Mouse (Mus musculus) neural tube, embryonic 14.5 days (tissue): ENCODE measurements around the gene Stx11. TPM values are rescaled to one million over a fixed set of nuclear protein-coding genes. Genes with fewer than 3 reads are reported as not detected.

Experiments used
- ATAC-seq: fragments of 200-750 bp; cut with Nextera tagmentation; 2 replicates; pipeline ENCODE4 v1.8.0; 2017; ENCODE audit warnings: low read depth, mild to moderate bottlenecking, moderate TSS enrichment, moderate library complexity
- H3K27ac ChIP-seq: fragments of 300-500 bp; sonication (generic); 2 replicates; pipeline ENCODE4 v1.5.1; 2014; ENCODE audit warnings: low read depth, mild to moderate bottlenecking, control low read depth, low read length, moderate library complexity, mixed read lengths
- H3K27me3 ChIP-seq: fragments of 300-500 bp; sonication (generic); 2 replicates; pipeline ENCODE4 v1.6.1; 2014; ENCODE audit warnings: low read length; ENCODE audit not compliant: control insufficient read depth, insufficient read depth
- H3K36me3 ChIP-seq: fragments of 300-500 bp; sonication (generic); 2 replicates; pipeline ENCODE4 v1.6.1; 2014; ENCODE audit warnings: low read length, mixed read lengths; ENCODE audit not compliant: control insufficient read depth, insufficient read depth
- H3K4me1 ChIP-seq: fragments of 300-500 bp; sonication (generic); 2 replicates; pipeline ENCODE4 v1.6.1; 2014; ENCODE audit warnings: low read length; ENCODE audit not compliant: control insufficient read depth, insufficient read depth
- H3K4me2 ChIP-seq: fragments of 300-500 bp; sonication (generic); 2 replicates; pipeline ENCODE4 v1.6.1; 2014; ENCODE audit warnings: mild to moderate bottlenecking, low read depth, low read length, control low read depth
- H3K4me3 ChIP-seq: fragments of 300-500 bp; sonication (generic); 2 replicates; pipeline ENCODE4 v1.5.1; 2014; ENCODE audit warnings: low read depth, low read length, control low read depth, mixed read lengths
- H3K9ac ChIP-seq: fragments of 300-500 bp; sonication (generic); replicated peaks from 2 replicates; pipeline ENCODE4 v1.6.1; 2014; ENCODE audit warnings: low read depth, mild to moderate bottlenecking, control low read depth, low read length, mixed read lengths
- H3K9me3 ChIP-seq: fragments of 300-500 bp; sonication (generic); 2 replicates; pipeline ENCODE4 v1.6.1; 2016; ENCODE audit warnings: low read length; ENCODE audit not compliant: control insufficient read depth
- WGBS: fragments of 180-500 bp; shearing (Covaris S2); extraction: QIAGEN DNeasy Blood & Tissue Kit; methylation state at CpG from one replicate; pipeline ENCODE4 v1.1.7; 2014; 5-methylcytosine and 5-hydroxymethylcytosine counted together
- polyA plus RNA-seq: library from polyadenylated mRNA; unstranded; fragments of >200 nt; fragmentation: Nextera tagmentation; extraction: Ambion mirVana; gene quantifications from 2 replicates; pipeline ENCODE4 v1.2.1, GENCODE M21; 2014

Stx11 gene
- polyA plus RNA-seq, 1 experiment from 2014 or later, result 0.66 TPM

DNA sequence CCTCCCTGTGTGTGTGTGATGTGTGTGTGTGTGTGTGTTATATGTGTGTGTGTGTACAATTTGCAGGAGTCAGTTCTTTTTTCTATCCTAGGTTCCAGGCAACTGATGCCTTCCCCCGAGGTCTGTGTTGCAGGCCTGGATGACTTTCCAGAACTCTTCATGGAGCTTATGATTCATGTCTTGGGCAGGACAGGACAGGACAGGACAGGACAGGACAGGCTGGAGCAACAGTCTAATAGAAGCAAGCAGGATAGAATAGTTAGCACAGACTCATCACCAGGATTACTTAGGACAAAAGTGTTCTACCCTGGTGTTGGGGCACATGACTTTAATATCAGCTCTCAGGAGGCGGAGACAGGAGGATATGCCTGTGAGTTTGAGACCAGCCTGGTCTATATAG, 25.3 kb downstream of the Stx11 start:
- no peak overlapping the region for H3K9ac ChIP-seq
- no peak overlapping the region for H3K4me2 ChIP-seq
- H3K9me3 ChIP-seq, result no peaks in the 10 kb centered on the region
- H3K4me1 ChIP-seq, result peaks cover 6% of the 10 kb centered on the region; the same call in 1 of the 2 replicates
- no peaks in the 10 kb centered on the region for H3K36me3 ChIP-seq
- no peak overlapping the region for H3K27ac ChIP-seq
- ATAC-seq, result no peak
- WGBS, result 91% methylated on average over 2 of the region's 2 CpGs
- peaks cover 7% of the 10 kb centered on the region; the same call in 1 of the 2 replicates for H3K27me3 ChIP-seq
- no peak overlapping the region for H3K4me3 ChIP-seq

DNA sequence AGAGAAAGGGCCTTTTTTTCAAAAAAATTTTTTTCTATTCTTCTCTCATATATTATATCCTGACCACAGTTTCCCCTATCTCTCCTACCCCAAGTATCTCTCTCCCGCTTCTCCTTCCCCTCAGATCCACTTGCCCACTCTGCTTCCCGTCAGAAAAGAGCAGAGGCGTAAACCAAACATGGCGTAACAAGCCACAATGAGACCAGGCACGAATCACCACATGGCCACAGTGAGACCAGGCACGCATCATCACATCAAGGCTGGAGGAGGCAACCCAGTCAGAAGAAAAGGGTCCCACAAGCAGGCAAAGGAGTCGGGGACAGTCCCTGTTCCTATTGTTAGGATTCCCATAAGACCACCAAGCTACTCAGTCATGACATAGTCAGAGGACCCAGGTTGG, 28.0 kb downstream of the Stx11 start:
- H3K9ac ChIP-seq, result no peak overlapping the region
- no peaks in the 10 kb centered on the region for H3K9me3 ChIP-seq
- H3K27ac ChIP-seq, result no peak overlapping the region
- no peak overlapping the region for H3K4me3 ChIP-seq
- no peak for ATAC-seq
- H3K36me3 ChIP-seq, result no peaks in the 10 kb centered on the region
- no peak overlapping the region for H3K4me2 ChIP-seq
- peaks cover 4% of the 10 kb centered on the region; the same call in 1 of the 2 replicates for H3K4me1 ChIP-seq
- WGBS, result 89% methylated on average over 7 of the region's 7 CpGs
- H3K27me3 ChIP-seq, result peaks cover 4% of the 10 kb centered on the region; the same call in 1 of the 2 replicates

DNA sequence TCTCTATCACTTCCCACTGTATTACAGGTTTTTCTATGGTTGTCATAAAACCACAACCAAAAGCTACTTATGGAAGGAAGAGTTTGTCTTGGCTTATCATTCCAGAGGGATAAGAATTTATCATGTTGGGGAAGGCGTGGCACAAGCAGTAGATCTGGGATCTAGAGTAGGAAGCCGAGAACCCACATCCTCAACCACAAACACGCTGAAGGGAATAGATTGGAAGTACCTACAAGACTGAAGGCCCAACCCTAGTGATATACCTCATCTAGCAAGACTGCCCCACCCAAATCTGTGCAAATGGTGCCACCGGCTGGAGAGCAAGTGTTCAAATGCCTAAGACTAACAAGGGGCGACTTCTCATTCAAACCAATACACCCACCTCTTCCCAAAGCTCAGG, 28.5 kb downstream of the Stx11 start:
- 90% methylated on average over 5 of the region's 5 CpGs for WGBS
- Histone ChIP-seq H3K36me3 (no peaks in the 10 kb centered on the region), H3K4me1 (no peaks in the 10 kb centered on the region), H3K27ac (no peak overlapping the region), H3K4me3 (no peak overlapping the region), H3K9me3 (no peaks in the 10 kb centered on the region), H3K27me3 (no peaks in the 10 kb centered on the region; the same call in 1 of the 2 replicates), H3K9ac (no peak overlapping the region), H3K4me2 (no peak overlapping the region)
- no peak for ATAC-seq

DNA sequence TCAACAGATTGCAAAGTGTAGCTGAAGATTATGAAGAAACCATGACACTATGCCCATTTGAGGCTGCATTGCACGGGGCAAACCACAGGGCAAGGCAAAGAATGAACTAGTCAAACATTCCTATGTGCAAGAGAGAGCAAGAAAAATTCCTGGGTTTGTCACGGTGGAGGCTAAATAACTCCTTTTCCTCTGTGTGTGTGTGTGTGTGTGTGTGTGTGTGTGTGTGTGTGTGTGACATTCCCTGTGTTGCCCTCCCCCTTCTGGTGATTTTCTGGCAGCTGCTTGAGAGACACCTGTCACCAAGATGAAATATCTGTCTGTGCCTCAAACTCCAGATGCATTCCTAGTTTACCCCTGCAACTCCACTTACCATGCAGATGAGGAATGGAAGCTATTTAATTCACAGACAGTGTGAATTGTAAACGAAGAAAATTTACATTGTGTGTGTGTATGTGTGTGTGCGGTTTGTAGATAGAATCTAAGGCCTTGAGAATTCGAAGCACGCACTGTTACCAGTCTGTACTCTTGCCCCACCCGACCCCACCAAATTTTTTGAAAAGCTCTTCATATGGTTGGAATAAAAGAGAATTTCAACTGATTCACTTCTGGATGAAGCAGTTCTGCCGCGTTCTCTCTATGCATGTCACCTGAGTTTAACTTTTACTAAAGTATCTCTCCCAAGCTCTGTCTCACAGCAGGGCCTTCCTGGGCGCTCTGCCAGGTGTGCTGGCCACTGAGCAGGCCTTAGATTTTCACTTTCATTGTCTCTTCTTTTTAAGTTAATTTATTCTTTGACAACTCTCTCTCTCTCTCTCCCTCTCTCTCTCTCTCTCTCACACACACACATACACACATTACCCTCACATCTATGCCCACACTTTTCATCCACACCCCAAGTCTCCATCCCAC, 32.4 kb downstream of the Stx11 start:
- Histone ChIP-seq H3K27me3 (no peaks in the 10 kb centered on the region), H3K36me3 (no peaks in the 10 kb centered on the region), H3K9ac (no peak overlapping the region), H3K4me3 (no peak overlapping the region), H3K9me3 (no peaks in the 10 kb centered on the region), H3K4me2 (no peak overlapping the region), H3K4me1 (no peaks in the 10 kb centered on the region), H3K27ac (no peak overlapping the region)
- 57% methylated on average over 10 of the region's 10 CpGs for WGBS
- ATAC-seq, result no peak

DNA sequence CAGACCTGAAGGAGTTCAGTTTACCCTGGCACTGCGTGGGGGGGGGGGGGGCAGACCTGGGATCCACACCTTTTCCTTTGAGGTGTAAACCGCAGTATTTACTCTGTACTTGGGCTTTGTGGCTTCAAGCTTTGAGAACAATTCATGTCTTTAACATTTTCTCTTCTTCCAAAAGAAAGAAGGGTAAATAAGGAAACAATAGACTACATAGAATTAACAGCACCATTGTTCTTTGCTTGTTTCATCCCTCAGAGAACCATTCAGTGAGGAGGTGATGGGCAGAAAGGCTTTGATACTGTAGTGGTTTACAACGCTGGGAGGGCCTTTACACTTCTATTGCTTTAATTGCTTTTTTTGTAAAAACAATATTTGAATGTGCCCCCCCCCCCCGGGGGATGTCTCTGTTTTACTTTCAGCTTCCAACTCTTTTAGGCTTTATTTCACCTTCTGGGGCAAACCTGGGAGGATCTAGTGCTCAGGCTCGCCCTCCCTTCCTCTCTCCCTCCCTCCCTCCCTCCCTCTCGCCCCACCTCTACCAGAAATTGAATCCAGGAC, 33.7 kb downstream of the Stx11 start:
- no peaks in the 10 kb centered on the region for H3K36me3 ChIP-seq
- H3K4me1 ChIP-seq, result no peaks in the 10 kb centered on the region
- no peak overlapping the region for H3K4me3 ChIP-seq
- WGBS, result 10% methylated on average over 6 of the region's 6 CpGs
- H3K4me2 ChIP-seq, result no peak overlapping the region
- no peak overlapping the region for H3K9ac ChIP-seq
- ATAC-seq, result no peak
- no peaks in the 10 kb centered on the region for H3K9me3 ChIP-seq
- no peaks in the 10 kb centered on the region for H3K27me3 ChIP-seq
- no peak overlapping the region for H3K27ac ChIP-seq

DNA sequence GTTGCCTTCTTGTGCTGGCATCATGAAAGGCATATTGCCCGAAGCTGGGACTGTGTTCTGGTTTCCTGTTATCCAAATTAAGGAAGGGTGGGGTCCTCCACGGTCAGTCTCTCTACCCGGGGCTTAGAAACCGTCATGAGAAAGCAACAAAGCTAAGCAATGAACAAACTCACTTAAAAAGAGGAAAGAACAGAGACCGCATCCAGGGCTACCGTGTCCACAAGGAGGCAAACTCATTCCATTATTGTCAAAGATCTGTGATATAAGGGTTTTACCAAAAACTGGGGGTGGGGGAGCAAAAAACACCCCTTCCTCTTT, 34.3 kb downstream of the Stx11 start:
- no peaks in the 10 kb centered on the region for H3K27me3 ChIP-seq
- no peak overlapping the region for H3K4me2 ChIP-seq
- ATAC-seq, result no peak
- H3K4me3 ChIP-seq, result no peak overlapping the region
- H3K9ac ChIP-seq, result no peak overlapping the region
- H3K36me3 ChIP-seq, result no peaks in the 10 kb centered on the region
- H3K9me3 ChIP-seq, result no peaks in the 10 kb centered on the region
- no peaks in the 10 kb centered on the region for H3K4me1 ChIP-seq
- H3K27ac ChIP-seq, result no peak overlapping the region
- WGBS, result 51% methylated on average over 6 of the region's 6 CpGs

DNA sequence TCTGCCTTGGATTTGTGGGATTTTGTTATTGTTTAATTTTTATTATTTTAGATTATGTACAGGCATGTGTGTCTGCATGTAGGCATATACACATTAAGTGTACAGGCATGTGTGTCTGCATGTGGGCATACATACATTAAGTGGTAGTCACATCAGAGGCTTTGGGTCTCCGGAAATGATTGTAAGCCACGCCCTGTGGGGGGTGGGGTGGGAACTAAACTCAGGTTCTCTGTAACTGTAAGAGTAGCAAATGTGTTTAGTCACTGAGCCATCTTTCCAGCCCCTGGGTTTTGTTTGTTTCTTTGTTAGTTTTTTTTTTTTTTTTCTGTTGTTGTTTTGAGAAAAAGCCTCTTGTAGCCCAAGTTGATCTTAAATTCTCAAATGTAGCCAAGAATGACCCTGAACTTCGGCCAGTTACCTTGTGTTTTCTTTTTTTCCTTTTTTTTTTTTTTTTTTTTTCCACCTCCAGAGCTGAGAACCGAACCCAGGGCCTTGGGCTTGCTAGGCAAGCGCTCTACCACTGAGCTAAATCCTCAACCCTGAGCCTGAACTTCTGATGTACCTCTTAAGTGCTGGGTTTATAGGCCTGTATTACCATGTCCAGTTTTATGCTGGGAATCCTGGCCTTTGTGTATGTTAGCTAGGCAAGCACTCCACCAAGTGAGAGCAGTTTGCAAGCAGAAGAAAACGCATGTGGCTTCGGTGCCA, 34.8 kb downstream of the Stx11 start:
- WGBS, result 85% methylated on average over 7 of the region's 7 CpGs
- Histone ChIP-seq H3K9me3 (no peaks in the 10 kb centered on the region), H3K9ac (no peak overlapping the region), H3K27me3 (no peaks in the 10 kb centered on the region), H3K4me3 (no peak overlapping the region), H3K27ac (no peak overlapping the region), H3K4me1 (no peaks in the 10 kb centered on the region), H3K4me2 (no peak overlapping the region), H3K36me3 (no peaks in the 10 kb centered on the region)
- ATAC-seq, result no peak

DNA sequence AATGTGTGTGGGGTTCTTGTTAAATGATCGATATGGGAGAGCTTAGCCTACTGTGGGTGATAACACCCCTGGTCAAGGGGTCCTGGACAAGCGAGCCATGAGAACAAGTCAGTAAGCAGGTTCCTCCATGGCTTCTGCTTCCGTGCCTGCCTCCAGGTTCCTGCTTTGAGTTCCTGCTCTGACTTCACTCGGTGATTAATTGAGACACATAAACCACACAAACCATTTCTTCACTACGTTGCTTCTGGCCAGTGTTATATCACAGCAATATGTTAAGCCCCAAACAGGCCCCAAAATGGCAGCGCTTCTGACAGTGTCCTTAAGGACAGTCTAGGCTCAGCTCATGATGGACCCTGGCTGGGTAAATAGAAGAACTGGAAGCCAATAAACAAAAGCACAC, 35.9 kb downstream of the Stx11 start:
- no peak overlapping the region for H3K4me3 ChIP-seq

More for the DNA sequence above, 35.9 kb downstream of the Stx11 start:
- Histone ChIP-seq H3K36me3 (no peaks in the 10 kb centered on the region), H3K4me1 (peaks cover 5% of the 10 kb centered on the region), H3K27ac (no peak overlapping the region), H3K9ac (no peak overlapping the region), H3K9me3 (no peaks in the 10 kb centered on the region), H3K4me2 (no peak overlapping the region), H3K27me3 (no peaks in the 10 kb centered on the region)
- ATAC-seq, result no peak
- 89% methylated on average over 6 of the region's 6 CpGs for WGBS
